Comparison of ENCODE assay signal across 10 mouse cellular contexts in the genomic region with DNA sequence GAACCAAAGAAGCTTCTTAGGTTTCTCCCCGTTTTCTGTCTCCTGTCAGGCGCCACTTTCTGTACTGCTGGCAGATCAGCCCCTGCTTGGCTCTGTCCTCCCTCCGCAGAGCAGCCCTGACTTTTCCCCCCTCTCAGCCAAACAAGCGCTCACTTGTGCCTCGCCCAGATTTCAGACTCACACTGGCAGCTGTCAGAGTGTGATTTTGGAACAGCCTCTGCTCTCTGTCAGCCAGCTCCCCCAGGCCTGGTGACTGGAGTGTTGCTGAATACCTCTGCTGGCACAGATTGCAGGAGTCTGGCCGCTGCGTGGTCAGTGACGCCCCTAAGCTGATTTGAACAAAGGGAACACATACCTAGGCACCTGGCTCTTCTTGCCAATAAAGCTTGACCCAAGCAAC. TPM values are rescaled to one million over a fixed set of nuclear protein-coding genes. Genes with fewer than 3 reads are reported as not detected.
DNase-seq lines count a peak whose midpoint lies in the region; ATAC-seq and TF ChIP-seq lines count a peak whose summit lies in the region.
"Had no signal": no experiment of that assay in that cellular context is flagged by ENCODE, and none has a peak within 500 bp of the region (broad histone marks: within the 10 kb centered on the region; RNA-seq: fewer than 3 reads in every experiment).

No protein-coding gene starts in this region.

- 43% methylated on average over 8 of the region's 8 CpGs for WGBS in midbrain, embryonic 13.5 days

- no peaks in the 10 kb centered on the region for H3K27me3 ChIP-seq in midbrain, embryonic 13.5 days

- H3K9me3 ChIP-seq in midbrain, embryonic 13.5 days, result no peaks in the 10 kb centered on the region

- no peaks in the 10 kb centered on the region for H3K4me1 ChIP-seq in midbrain, embryonic 13.5 days (replicated peaks)

- ATAC-seq in midbrain, embryonic 13.5 days, result peak; percentile 57

- peak; percentile 37 for DNase-seq in adrenal gland, adult 2 months
- no peak for DNase-seq in adrenal gland, adult 18-20 months (ENCODE audit: low spot score in 2 of 2)
- peak; percentile 88 for DNase-seq in brain, embryonic 14.5 days (ENCODE audit: low read depth)
- DNase-seq in heart, adult 18-20 months, result peak; percentile 83 to 89
- peak; percentile 73 for DNase-seq in layer of hippocampus, adult 9-11 months
- no peak for DNase-seq in kidney, adult 11 months
- no peak for DNase-seq in c-Kit-positive CD71-positive TER-119-positive erythroid progenitor cells, embryonic 14.5 days (ENCODE audit: low spot score)

- no peak overlapping the region for H3K4me2 ChIP-seq in midbrain, embryonic 13.5 days (replicated peaks)

- no peak for TF ChIP-seq CTCF in brain, embryonic 14.5 days (IDR thresholded peaks at IDR 0.05; ENCODE audit: borderline replicate concordance, extremely low read depth, insufficient read depth, insufficient read length)

- peak overlapping the region; percentile 40 for H3K27ac ChIP-seq in midbrain, embryonic 13.5 days

- TF ChIP-seq POLR2A in brain, embryonic 14.5 days (IDR thresholded peaks at IDR 0.05; ENCODE audit: borderline replicate concordance, extremely low read depth, insufficient read depth, insufficient read length, poor library complexity, severe bottlenecking), result no peak

- no peak overlapping the region for H3K9ac ChIP-seq in midbrain, embryonic 13.5 days (replicated peaks)

- H3K4me3 ChIP-seq in midbrain, embryonic 13.5 days (replicated peaks), result no peak overlapping the region

- peaks cover 19% of the 10 kb centered on the region for H3K36me3 ChIP-seq in midbrain, embryonic 13.5 days

RNA-seq across cellular contexts. Expression of a gene that starts 9.8 kb away (rescaled TPM):
- total RNA-seq in adrenal gland, adult 2 months (2021), result not detected
- polyA plus RNA-seq in adrenal gland, adult 2 months (2012; rRNA removed), result not detected in 2 replicates
- total RNA-seq in adrenal gland, adult 18-20 months (2021), result not detected
- polyA plus RNA-seq in brain, embryonic 14.5 days (2012; rRNA removed), result not detected in 2 replicates
- not detected for total RNA-seq in heart, adult 18-20 months (2021)
- not detected in 2 replicates for polyA plus RNA-seq in midbrain, embryonic 13.5 days (2015; fragmentation: Nextera tagmentation; extraction: Ambion mirVana)
- polyA plus RNA-seq: large intestine, adult 2 months; small intestine, adult 2 months had no signal

RNA-seq across cellular contexts. Expression of a gene that starts 50.1 kb away (rescaled TPM):
- total RNA-seq in adrenal gland, adult 2 months (2021), result 1 to 10 TPM in 1 of 2 experiments, under 1 TPM in 1; 0.63 to 1.1 TPM
- 0.17 and 0.19 TPM in 2 replicates for polyA plus RNA-seq in adrenal gland, adult 2 months (2012; rRNA removed)
- 1 to 10 TPM; 1.0 to 1.1 TPM for total RNA-seq in adrenal gland, adult 18-20 months (2021)
- 11.2 and 15.2 TPM in 2 replicates for polyA plus RNA-seq in brain, embryonic 14.5 days (2012; rRNA removed)
- total RNA-seq in heart, adult 18-20 months (2021), result not detected
- 18.2 and 19.1 TPM in 2 replicates for polyA plus RNA-seq in midbrain, embryonic 13.5 days (2015; fragmentation: Nextera tagmentation; extraction: Ambion mirVana)

RNA-seq across cellular contexts. Expression of a gene that starts 50.2 kb away (rescaled TPM):
- 10 to 100 TPM; 12.3 to 12.5 TPM for total RNA-seq in adrenal gland, adult 2 months (2021)
- 0.21 and 0.33 TPM in 2 replicates for polyA plus RNA-seq in adrenal gland, adult 2 months (2012; rRNA removed)
- 10 to 100 TPM in 1 of 2 experiments, 1 to 10 TPM in 1; 9.5 to 13.0 TPM for total RNA-seq in adrenal gland, adult 18-20 months (2021)
- 12.6 and 16.1 TPM in 2 replicates for polyA plus RNA-seq in brain, embryonic 14.5 days (2012; rRNA removed)
- 1 to 10 TPM; 6.1 to 6.8 TPM for total RNA-seq in heart, adult 18-20 months (2021)
- 17.8 and 19.5 TPM in 2 replicates for polyA plus RNA-seq in midbrain, embryonic 13.5 days (2015; fragmentation: Nextera tagmentation; extraction: Ambion mirVana)

Comparison
In these comparisons a context has a peak if more than half of its experiments do, and no peak if none do; other contexts are left out.
1. DNase-seq: peak in adrenal gland, adult 2 months (single experiment), brain, embryonic 14.5 days (single experiment), heart, adult 18-20 months (2 of 2) and layer of hippocampus, adult 9-11 months (single experiment); none in adrenal gland, adult 18-20 months (0 of 2), kidney, adult 11 months (single experiment) and c-Kit-positive CD71-positive TER-119-positive erythroid progenitor cells, embryonic 14.5 days (single experiment).